10 mouse cellular contexts compared by ENCODE assay signal in genomic region chr7:34131118-34131517, GRCm38 (mm10). TPM values are rescaled to one million over a fixed set of nuclear protein-coding genes. Genes with fewer than 3 reads are reported as not detected.
DNase-seq lines count a peak whose midpoint lies in the region; ATAC-seq and TF ChIP-seq lines count a peak whose summit lies in the region.
"Had no signal": no experiment of that assay in that cellular context is flagged by ENCODE, and none has a peak within 500 bp of the region (broad histone marks: within the 10 kb centered on the region; RNA-seq: fewer than 3 reads in every experiment).

No protein-coding gene starts in this region.

- intact Hi-C loops in heart, adult 2 months (cut with DNase I) = no loop called here

- no peaks in the 10 kb centered on the region for H3K27me3 ChIP-seq in heart, adult 2 months (ENCODE audit: control insufficient read depth, insufficient read depth, low read length)
- H3K27me3 ChIP-seq in forebrain, embryonic 15.5 days = no peaks in the 10 kb centered on the region
- no peaks in the 10 kb centered on the region for H3K27me3 ChIP-seq in midbrain, embryonic 11.5 days (ENCODE audit: control insufficient read depth, insufficient read depth, low read length)

- WGBS in heart, adult 2 months = 62% methylated on average over 3 of the region's 3 CpGs
- 77% methylated on average over 3 of the region's 3 CpGs for WGBS in forebrain, embryonic 15.5 days
- WGBS in midbrain, embryonic 11.5 days = 79% methylated on average over 3 of the region's 3 CpGs

- H3K4me1 ChIP-seq in heart, adult 2 months (ENCODE audit: control insufficient read depth, insufficient read depth, low read length) = peaks cover 6% of the 10 kb centered on the region; the same call in 1 of the 2 replicates
- peaks cover 23% of the 10 kb centered on the region for H3K4me1 ChIP-seq in forebrain, embryonic 15.5 days
- H3K4me1 ChIP-seq in midbrain, embryonic 11.5 days (ENCODE audit: control insufficient read depth, insufficient read depth, low read length) = peaks cover 10% of the 10 kb centered on the region

- H3K36me3 ChIP-seq in heart, adult 2 months (ENCODE audit: control insufficient read depth, insufficient read depth, low read length) = no peaks in the 10 kb centered on the region
- no peaks in the 10 kb centered on the region for H3K36me3 ChIP-seq in forebrain, embryonic 15.5 days
- H3K36me3 ChIP-seq in midbrain, embryonic 11.5 days (ENCODE audit: control insufficient read depth, insufficient read depth, low read length) = no peaks in the 10 kb centered on the region

- H3K79me2 ChIP-seq in heart, adult 2 months (replicated peaks; ENCODE audit: control insufficient read depth, insufficient read depth, low read length) = no peaks in the 10 kb centered on the region

- TF ChIP-seq CTCF in heart, adult 2 months (IDR thresholded peaks at IDR 0.05) = no peak

- peak overlapping the region; percentile 58; the same call in 1 of the 2 replicates for H3K4me2 ChIP-seq in forebrain, embryonic 15.5 days (replicated peaks)
- peak overlapping the region; percentile 54; the same call in 1 of the 2 replicates for H3K4me2 ChIP-seq in midbrain, embryonic 11.5 days

- no peak for DNase-seq in heart, adult 2 months
- no peak for DNase-seq in heart, adult 18-20 months
- DNase-seq in NIH3T3 (ENCODE audit: low read depth) (peak; percentile 77), adipocyte (ENCODE audit: low spot score) (no peak)
- DNase-seq in midbrain, embryonic 11.5 days (ENCODE audit: low spot score, missing footprints) = no peak
- no peak for DNase-seq in thymus, postnatal 25 days
- DNase-seq in cerebellum, postnatal 10 days = no peak
- DNase-seq: right cerebral cortex, postnatal 14 days had no signal

- H3K4me3 ChIP-seq in heart, adult 2 months = no peak overlapping the region
- no peak overlapping the region; the same call in 1 of the 2 replicates for H3K4me3 ChIP-seq in forebrain, embryonic 15.5 days
- H3K4me3 ChIP-seq in midbrain, embryonic 11.5 days (ENCODE audit: low read depth, low read length) = no peak overlapping the region

- no peak for TF ChIP-seq EP300 in heart, adult 2 months (IDR thresholded peaks at IDR 0.05; ENCODE audit: insufficient read depth, low read depth, low read length)

- H3K9ac ChIP-seq in heart, adult 2 months (ENCODE audit: low read depth, low read length) = no peak overlapping the region
- H3K9ac ChIP-seq in forebrain, embryonic 15.5 days (replicated peaks) = no peak overlapping the region
- no peak overlapping the region for H3K9ac ChIP-seq in midbrain, embryonic 11.5 days (ENCODE audit: low read length)

- no peak for ATAC-seq in forebrain, embryonic 15.5 days (replicated peaks)
- ATAC-seq in midbrain, embryonic 11.5 days (ENCODE audit: low FRiP score) = no peak

- H3K9me3 ChIP-seq in forebrain, embryonic 15.5 days = no peaks in the 10 kb centered on the region; the same call in 1 of the 2 replicates
- H3K9me3 ChIP-seq in midbrain, embryonic 11.5 days (ENCODE audit: control insufficient read depth, low read length) = peaks cover 5% of the 10 kb centered on the region; the same call in 1 of the 2 replicates

- peak overlapping the region; percentile 64 for H3K27ac ChIP-seq in heart, adult 2 months
- H3K27ac ChIP-seq in forebrain, embryonic 15.5 days (replicated peaks) = no peak overlapping the region
- no peak overlapping the region for H3K27ac ChIP-seq in midbrain, embryonic 11.5 days (ENCODE audit: low read depth, low read length)
- H3K27ac ChIP-seq: macrophage had no signal

- TF ChIP-seq POLR2A in heart, adult 2 months (IDR thresholded peaks at IDR 0.05; ENCODE audit: insufficient read depth, low read depth, low read length) = no peak

RNA-seq across cellular contexts. Expression of gene Wtip, which starts 1.9 kb away (rescaled TPM):
- 10 to 100 TPM in 1 of 2 experiments, 1 to 10 TPM in 1; 9.7 to 10.6 TPM for total RNA-seq in heart, adult 2 months (2021)
- 12.1 and 16.8 TPM in 2 replicates for polyA plus RNA-seq in heart, adult 2 months (2012; rRNA removed)
- 10 to 100 TPM in 1 of 2 experiments, 1 to 10 TPM in 1; 7.0 to 10.8 TPM for total RNA-seq in heart, adult 18-20 months (2021)
- polyA plus RNA-seq in forebrain, embryonic 15.5 days (2015; fragmentation: Nextera tagmentation; extraction: Ambion mirVana) = 3.0 and 4.3 TPM in 2 replicates
- 2.7 and 2.9 TPM in 2 replicates for polyA plus RNA-seq in midbrain, embryonic 11.5 days (2014; fragmentation: Nextera tagmentation; extraction: Ambion mirVana)

RNA-seq across cellular contexts. Expression of gene Scgb1b30, which starts 35.9 kb away (rescaled TPM):
- not detected for total RNA-seq in heart, adult 2 months (2021)
- not detected in 2 replicates for polyA plus RNA-seq in heart, adult 2 months (2012; rRNA removed)
- total RNA-seq in heart, adult 18-20 months (2021) = not detected
- polyA plus RNA-seq in forebrain, embryonic 15.5 days (2015; fragmentation: Nextera tagmentation; extraction: Ambion mirVana) = not detected in 2 replicates
- not detected in 2 replicates for polyA plus RNA-seq in midbrain, embryonic 11.5 days (2014; fragmentation: Nextera tagmentation; extraction: Ambion mirVana)
- polyA plus RNA-seq: macrophage had no signal

RNA-seq across cellular contexts. Expression of gene Uba2, which starts 38.3 kb away (rescaled TPM):
- total RNA-seq in heart, adult 2 months (2021) = 10 to 100 TPM; 29.9 to 32.9 TPM
- polyA plus RNA-seq in heart, adult 2 months (2012; rRNA removed) = 19.5 and 38.6 TPM in 2 replicates
- 10 to 100 TPM; 27.2 to 33.3 TPM for total RNA-seq in heart, adult 18-20 months (2021)
- polyA plus RNA-seq in forebrain, embryonic 15.5 days (2015; fragmentation: Nextera tagmentation; extraction: Ambion mirVana) = 202 and 208 TPM in 2 replicates
- 273 and 283 TPM in 2 replicates for polyA plus RNA-seq in midbrain, embryonic 11.5 days (2014; fragmentation: Nextera tagmentation; extraction: Ambion mirVana)
